Mouse (Mus musculus): ENCODE measurements around the gene Fam71a. TPM values are rescaled to one million over a fixed set of nuclear protein-coding genes. Genes with fewer than 3 reads are reported as not detected.

Gene Fam71a
- polyA plus RNA-seq (2012; rRNA removed; ENCODE audit: low replicate concordance) = not detected in 2 replicates

GRCm38 (mm10) chr1:191164717-191165116 lies at the start of gene Fam71a:
Gene Fam71a (minus strand): TSS chr1:191164817.

Other genes with a start within 250 kb of the Fam71a start
- gene Angel2, start 239.7 kb downstream of the Fam71a start, polyA plus RNA-seq (2012; rRNA removed; ENCODE audit: low replicate concordance) = 31.0 and 37.8 TPM in 2 replicates
- 0.66 and 7.1 TPM in 2 replicates for gene Vash2, start 185.5 kb downstream of the Fam71a start, polyA plus RNA-seq (2012; rRNA removed; ENCODE audit: low replicate concordance)
- gene Flvcr1, start 138.7 kb downstream of the Fam71a start, polyA plus RNA-seq (2012; rRNA removed; ENCODE audit: low replicate concordance) = 6.9 and 15.1 TPM in 2 replicates
- gene Spata45, start 128.2 kb downstream of the Fam71a start, polyA plus RNA-seq (2012; rRNA removed; ENCODE audit: low replicate concordance) = not detected in 2 replicates
- gene Tatdn3, start 101.9 kb downstream of the Fam71a start, polyA plus RNA-seq (2012; rRNA removed; ENCODE audit: low replicate concordance) = 11.8 and 12.1 TPM in 2 replicates
- 0.56 and 1.5 TPM in 2 replicates for gene Nsl1, start 101.8 kb downstream of the Fam71a start, polyA plus RNA-seq (2012; rRNA removed; ENCODE audit: low replicate concordance)
- 10.2 and 12.1 TPM in 2 replicates for gene Batf3, start 67.0 kb downstream of the Fam71a start, polyA plus RNA-seq (2012; rRNA removed; ENCODE audit: low replicate concordance)
- 5.1 and 7.7 TPM in 2 replicates for gene Atf3, start 53.2 kb upstream of the Fam71a start, polyA plus RNA-seq (2012; rRNA removed; ENCODE audit: low replicate concordance)
- gene Nenf, start 153.4 kb upstream of the Fam71a start, polyA plus RNA-seq (2012; rRNA removed; ENCODE audit: low replicate concordance) = 199 and 208 TPM in 2 replicates
- gene Tmem206, start 161.1 kb upstream of the Fam71a start, polyA plus RNA-seq (2012; rRNA removed; ENCODE audit: low replicate concordance) = 5.6 and 10.1 TPM in 2 replicates
- gene Ppp2r5a, start 238.5 kb upstream of the Fam71a start, polyA plus RNA-seq (2012; rRNA removed; ENCODE audit: low replicate concordance) = 175 and 368 TPM in 2 replicates